Mouse (Mus musculus): ENCODE measurements around the gene 2510039O18Rik. TPM values are rescaled to one million over a fixed set of nuclear protein-coding genes. Genes with fewer than 3 reads are reported as not detected.

2510039O18Rik gene
- polyA plus RNA-seq, 1 experiment from 2014 or later = 13.7 TPM

Other genes starting within 250 kb of the 2510039O18Rik start
- gene Zfp534, start 238.3 kb upstream of the 2510039O18Rik start, polyA plus RNA-seq (2015; fragmentation: Nextera tagmentation; extraction: Ambion mirVana) = not detected in 2 replicates
- gene Zfp984, start 131.1 kb upstream of the 2510039O18Rik start, polyA plus RNA-seq (2015; fragmentation: Nextera tagmentation; extraction: Ambion mirVana) = 6.1 and 7.1 TPM in 2 replicates
- gene Zfp933, start 92.5 kb upstream of the 2510039O18Rik start, polyA plus RNA-seq (2015; fragmentation: Nextera tagmentation; extraction: Ambion mirVana) = 5.4 and 7.1 TPM in 2 replicates
- 42.8 and 48.8 TPM in 2 replicates for gene Miip, start 72.1 kb upstream of the 2510039O18Rik start, polyA plus RNA-seq (2015; fragmentation: Nextera tagmentation; extraction: Ambion mirVana)
- 11.3 and 13.0 TPM in 2 replicates for gene Fv1, start 71.9 kb upstream of the 2510039O18Rik start, polyA plus RNA-seq (2015; fragmentation: Nextera tagmentation; extraction: Ambion mirVana)
- 33.7 and 37.8 TPM in 2 replicates for gene Mfn2, start 36.2 kb upstream of the 2510039O18Rik start, polyA plus RNA-seq (2015; fragmentation: Nextera tagmentation; extraction: Ambion mirVana)
- 78.2 and 82.8 TPM in 2 replicates for gene Plod1, start 4.1 kb upstream of the 2510039O18Rik start, polyA plus RNA-seq (2015; fragmentation: Nextera tagmentation; extraction: Ambion mirVana)
- not detected in 2 replicates for gene Nppb, start 44.9 kb downstream of the 2510039O18Rik start, polyA plus RNA-seq (2015; fragmentation: Nextera tagmentation; extraction: Ambion mirVana)
- not detected in 2 replicates for gene Nppa, start 59.8 kb downstream of the 2510039O18Rik start, polyA plus RNA-seq (2015; fragmentation: Nextera tagmentation; extraction: Ambion mirVana)
- gene Clcn6, start 97.9 kb downstream of the 2510039O18Rik start, polyA plus RNA-seq (2015; fragmentation: Nextera tagmentation; extraction: Ambion mirVana) = 7.5 and 8.2 TPM in 2 replicates
- gene Mthfr, start 98.2 kb downstream of the 2510039O18Rik start, polyA plus RNA-seq (2015; fragmentation: Nextera tagmentation; extraction: Ambion mirVana) = 24.3 and 24.9 TPM in 2 replicates
- 13.2 and 14.1 TPM in 2 replicates for gene Agtrap, start 147.1 kb downstream of the 2510039O18Rik start, polyA plus RNA-seq (2015; fragmentation: Nextera tagmentation; extraction: Ambion mirVana)
- 78.3 and 85.2 TPM in 2 replicates for gene Mad2l2, start 189.5 kb downstream of the 2510039O18Rik start, polyA plus RNA-seq (2015; fragmentation: Nextera tagmentation; extraction: Ambion mirVana)
- gene Draxin, start 189.8 kb downstream of the 2510039O18Rik start, polyA plus RNA-seq (2015; fragmentation: Nextera tagmentation; extraction: Ambion mirVana) = 0.76 and 0.80 TPM in 2 replicates
- 11.9 and 13.0 TPM in 2 replicates for gene Fbxo6, start 211.2 kb downstream of the 2510039O18Rik start, polyA plus RNA-seq (2015; fragmentation: Nextera tagmentation; extraction: Ambion mirVana)
- 14.6 and 16.6 TPM in 2 replicates for gene Fbxo44, start 219.6 kb downstream of the 2510039O18Rik start, polyA plus RNA-seq (2015; fragmentation: Nextera tagmentation; extraction: Ambion mirVana)
- gene Fbxo2, start 219.7 kb downstream of the 2510039O18Rik start, polyA plus RNA-seq (2015; fragmentation: Nextera tagmentation; extraction: Ambion mirVana) = 5.5 and 5.9 TPM in 2 replicates

Data from limb, embryonic 13.5 days (tissue).